Mouse (Mus musculus) urinary bladder, postnatal 14 days (tissue): ENCODE measurements at regions not wholly inside any gene's neighbourhood (a gene's known extent, or its start where the extent isn't known, plus 50 kb on each side); places are given as distances from the start of the nearest gene placed in this dataset.

Source experiments
- DNase-seq: peaks from one replicate; pipeline ENCODE4 v3.0.0; 2021; ENCODE audit warnings: low spot score

GRCm38 (mm10) chr8:102845362-102845761, 59.9 kb upstream of the Cdh11 start:
- no peak for DNase-seq

- DNase-seq = no peak
Measured at GRCm38 (mm10) chr8:102860021-102860420, 74.6 kb upstream of the Cdh11 start.

GRCm38 (mm10) chr8:102899525-102899924, 114.1 kb upstream of the Cdh11 start:
- no peak for DNase-seq

GRCm38 (mm10) chr8:102900662-102901061, 115.2 kb upstream of the Cdh11 start:
- no peak for DNase-seq

GRCm38 (mm10) chr8:102907444-102907843, 122.0 kb upstream of the Cdh11 start:
- no peak for DNase-seq

- DNase-seq = no peak
Measured at GRCm38 (mm10) chr8:102931342-102931835, 145.9 kb upstream of the Cdh11 start.

GRCm38 (mm10) chr8:102938771-102939170, 153.3 kb upstream of the Cdh11 start:
- DNase-seq = no peak

GRCm38 (mm10) chr8:102945546-102945945, 160.1 kb upstream of the Cdh11 start:
- DNase-seq = no peak

GRCm38 (mm10) chr8:102978161-102978581, 192.7 kb upstream of the Cdh11 start:
- DNase-seq = peak; percentile 22

- no peak for DNase-seq
Measured at GRCm38 (mm10) chr8:102983220-102983909, 197.9 kb upstream of the Cdh11 start.

GRCm38 (mm10) chr8:102983910-102984225, 198.4 kb upstream of the Cdh11 start:
- DNase-seq = no peak

GRCm38 (mm10) chr8:103007284-103007984, 222.0 kb upstream of the Cdh11 start:
- no peak for DNase-seq

- DNase-seq = peak; percentile 44
Measured at GRCm38 (mm10) chr8:103019121-103019520, 233.7 kb upstream of the Cdh11 start.

GRCm38 (mm10) chr8:103023237-103023636, 237.8 kb upstream of the Cdh11 start:
- DNase-seq = no peak

- DNase-seq = no peak
Measured at GRCm38 (mm10) chr8:103031708-103032107, 246.3 kb upstream of the Cdh11 start.

- no peak for DNase-seq
Measured at GRCm38 (mm10) chr8:103033956-103034355, 248.5 kb upstream of the Cdh11 start.

- DNase-seq = no peak
Measured at GRCm38 (mm10) chr8:103072079-103072635, 286.7 kb upstream of the Cdh11 start.

- DNase-seq = no peak
Measured at GRCm38 (mm10) chr8:103072646-103073045, 287.2 kb upstream of the Cdh11 start.

- DNase-seq = no peak
Measured at GRCm38 (mm10) chr8:103078559-103078958, 293.1 kb upstream of the Cdh11 start.

- no peak for DNase-seq
Measured at GRCm38 (mm10) chr8:103086956-103087482, 301.6 kb upstream of the Cdh11 start.

GRCm38 (mm10) chr8:103096496-103097092, 311.2 kb upstream of the Cdh11 start:
- DNase-seq = no peak

- DNase-seq = no peak
Measured at GRCm38 (mm10) chr8:103125581-103125980, 340.1 kb upstream of the Cdh11 start.

- no peak for DNase-seq
Measured at GRCm38 (mm10) chr8:103138136-103138535, 352.7 kb upstream of the Cdh11 start.
